11 mouse cellular contexts compared by ENCODE assay signal in genomic region chr17:55367464-55368207, GRCm38 (mm10).
DNase-seq lines count a peak whose midpoint lies in the region; ATAC-seq lines count a peak whose summit lies in the region.
"Had no signal": no experiment of that assay in that cellular context is flagged by ENCODE, and none has a peak within 500 bp of the region (broad histone marks: within the 10 kb centered on the region; RNA-seq: fewer than 3 reads in every experiment).

No protein-coding gene starts in this region.

- peak; percentile 99 for ATAC-seq in frontal cortex, adult (ENCODE audit: low TSS enrichment)
- ATAC-seq in forebrain, embryonic 11.5 days (replicated peaks; ENCODE audit: low FRiP score), result peak; percentile 42
- ATAC-seq in midbrain, embryonic 16.5 days, result peak; percentile 98

- no peak for DNase-seq in frontal cortex, postnatal 10 days (ENCODE audit: low spot score in 2 of 2)
- no peak for DNase-seq in forebrain, embryonic 11.5 days (ENCODE audit: low spot score)
- DNase-seq in layer of hippocampus, adult 9-10 months (ENCODE audit: low spot score), result peak; percentile 15
- no peak for DNase-seq in urinary bladder, postnatal 10 days (ENCODE audit: low spot score)
- DNase-seq in ovary, postnatal 14 days (ENCODE audit: low spot score), result no peak
- DNase-seq in kidney, postnatal 36 days, result no peak
- DNase-seq: heart, adult 18-20 months; thymus, postnatal 36 days had no signal

- no peak overlapping the region for H3K9ac ChIP-seq in forebrain, embryonic 11.5 days (ENCODE audit: low read length)
- H3K9ac ChIP-seq in midbrain, embryonic 16.5 days (ENCODE audit: low read depth, low read length), result no peak overlapping the region

- H3K4me1 ChIP-seq in forebrain, embryonic 11.5 days (replicated peaks; ENCODE audit: control insufficient read depth, insufficient read depth, low read length), result no peaks in the 10 kb centered on the region
- peaks cover 7% of the 10 kb centered on the region for H3K4me1 ChIP-seq in midbrain, embryonic 16.5 days (ENCODE audit: control insufficient read depth, insufficient read depth, low read length)

- WGBS in forebrain, embryonic 11.5 days, result 87% methylated on average over 7 of the region's 7 CpGs
- 66% methylated on average over 7 of the region's 7 CpGs for WGBS in midbrain, embryonic 16.5 days

- no peaks in the 10 kb centered on the region for H3K27me3 ChIP-seq in forebrain, embryonic 11.5 days (ENCODE audit: control insufficient read depth, insufficient read depth, low read length)
- H3K27me3 ChIP-seq in midbrain, embryonic 16.5 days (ENCODE audit: control insufficient read depth, insufficient read depth, low read depth, low read length), result no peaks in the 10 kb centered on the region

- H3K4me2 ChIP-seq in forebrain, embryonic 11.5 days (ENCODE audit: low read depth, low read length, severe bottlenecking), result no peak overlapping the region
- H3K4me2 ChIP-seq in midbrain, embryonic 16.5 days (ENCODE audit: low read length), result no peak overlapping the region

- H3K36me3 ChIP-seq in forebrain, embryonic 11.5 days (ENCODE audit: control insufficient read depth, insufficient read depth, low read length), result no peaks in the 10 kb centered on the region
- H3K36me3 ChIP-seq in midbrain, embryonic 16.5 days (ENCODE audit: control insufficient read depth, insufficient read depth, low read length), result no peaks in the 10 kb centered on the region

- H3K4me3 ChIP-seq in forebrain, embryonic 11.5 days (ENCODE audit: low read depth, low read length), result no peak overlapping the region
- no peak overlapping the region for H3K4me3 ChIP-seq in midbrain, embryonic 16.5 days (ENCODE audit: low read depth, low read length)

- no peaks in the 10 kb centered on the region for H3K9me3 ChIP-seq in forebrain, embryonic 11.5 days (ENCODE audit: control insufficient read depth, low read length)
- no peaks in the 10 kb centered on the region for H3K9me3 ChIP-seq in midbrain, embryonic 16.5 days (replicated peaks; ENCODE audit: control insufficient read depth, low read length, poor library complexity, severe bottlenecking)

- H3K27ac ChIP-seq in forebrain, embryonic 11.5 days (ENCODE audit: low read depth, low read length), result no peak overlapping the region; the same call in 1 of the 2 replicates
- peak overlapping the region; percentile 80 for H3K27ac ChIP-seq in midbrain, embryonic 16.5 days (ENCODE audit: low read length)
- H3K27ac ChIP-seq: kidney, postnatal 0 days had no signal

Comparison
In these comparisons a context has a peak if more than half of its experiments do, and no peak if none do; other contexts are left out.
1. ATAC-seq: peak in every context shown above with its lines; median percentile 99 in frontal cortex, adult; 98 in midbrain, embryonic 16.5 days; 42 in forebrain, embryonic 11.5 days.